Mouse (Mus musculus) intestine, embryonic 14.5 days (tissue): ENCODE results near the gene Etl4. TPM values are rescaled to one million over a fixed set of nuclear protein-coding genes. Genes with fewer than 3 reads are reported as not detected.

Experiments used
- ATAC-seq: fragments of 200-750 bp; cut with Nextera tagmentation; replicated peaks from 2 replicates; pipeline ENCODE4 v1.8.0; 2017; ENCODE audit warnings: low read depth, moderate number of reproducible peaks, moderate TSS enrichment, moderate library complexity; ENCODE audit not compliant: low FRiP score, low TSS enrichment
- DNase-seq: peaks from one replicate; pipeline ENCODE4 v3.0.0-alpha.2; 2018; ENCODE audit warnings: low spot score
- H3K27ac ChIP-seq: fragments of 300-500 bp; sonication (generic); 2 replicates; pipeline ENCODE4 v1.5.1; 2014; ENCODE audit warnings: low read depth, mild to moderate bottlenecking, control low read depth
- H3K27me3 ChIP-seq: fragments of 300-500 bp; sonication (generic); replicated peaks from 2 replicates; pipeline ENCODE4 v1.6.1; 2014; ENCODE audit warnings: low read length, control low read depth; ENCODE audit not compliant: control insufficient read depth, insufficient read depth
- H3K36me3 ChIP-seq: fragments of 300-500 bp; sonication (generic); 2 replicates; pipeline ENCODE4 v1.6.1; 2014; ENCODE audit warnings: low read length, control low read depth; ENCODE audit not compliant: control insufficient read depth, insufficient read depth
- H3K4me1 ChIP-seq: fragments of 300-500 bp; sonication (generic); replicated peaks from 2 replicates; pipeline ENCODE4 v1.6.1; 2014; ENCODE audit warnings: low read length, control low read depth, mixed read lengths; ENCODE audit not compliant: control insufficient read depth, insufficient read depth
- H3K4me2 ChIP-seq: fragments of 300-500 bp; sonication (generic); 2 replicates; pipeline ENCODE4 v1.6.1; 2014; ENCODE audit warnings: low read length
- H3K4me3 ChIP-seq: fragments of 300-500 bp; sonication (generic); 2 replicates; pipeline ENCODE4 v1.5.1; 2014; ENCODE audit warnings: low read depth, low read length, control low read depth, mixed read lengths
- H3K9ac ChIP-seq: fragments of 300-500 bp; sonication (generic); 2 replicates; pipeline ENCODE4 v1.6.1; 2014; ENCODE audit warnings: mild to moderate bottlenecking, low read length
- H3K9me3 ChIP-seq: fragments of 300-500 bp; sonication (generic); 2 replicates; pipeline ENCODE4 v1.6.1; 2016; ENCODE audit warnings: low read length, control low read depth; ENCODE audit not compliant: control insufficient read depth
- WGBS: fragments of 180-500 bp; shearing (Covaris S2); extraction: QIAGEN DNeasy Blood & Tissue Kit; methylation state at CpG from one replicate; pipeline ENCODE4 v1.1.7; 2014; 5-methylcytosine and 5-hydroxymethylcytosine counted together
- polyA plus RNA-seq: library from polyadenylated mRNA; unstranded; fragments of >200 nt; fragmentation: Nextera tagmentation; extraction: Ambion mirVana; gene quantifications from 2 replicates; pipeline ENCODE4 v1.2.1, GENCODE M21; 2014

Etl4 gene
- polyA plus RNA-seq, 1 experiment from 2014 or later, result 47.8 TPM

DNA sequence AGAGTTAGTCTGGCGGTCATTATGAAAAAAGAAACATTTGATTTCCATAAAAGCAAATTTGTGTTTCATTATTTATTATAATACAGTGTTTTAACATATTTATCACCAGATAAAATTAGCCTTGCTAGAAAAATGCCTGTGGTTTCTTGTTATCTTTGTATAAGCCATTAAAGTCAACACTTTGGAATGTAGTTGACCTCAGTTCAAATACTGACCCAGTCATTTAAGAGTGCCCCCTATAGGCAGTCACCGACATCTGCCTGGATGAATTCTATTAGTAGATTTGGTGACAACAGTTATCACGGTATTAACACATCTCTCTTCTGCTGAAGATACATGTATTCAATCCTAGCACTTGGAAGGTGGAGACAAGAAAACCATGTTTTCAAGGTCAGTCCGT is 536.6 kb downstream of the Etl4 start:
- no peak for DNase-seq

DNA sequence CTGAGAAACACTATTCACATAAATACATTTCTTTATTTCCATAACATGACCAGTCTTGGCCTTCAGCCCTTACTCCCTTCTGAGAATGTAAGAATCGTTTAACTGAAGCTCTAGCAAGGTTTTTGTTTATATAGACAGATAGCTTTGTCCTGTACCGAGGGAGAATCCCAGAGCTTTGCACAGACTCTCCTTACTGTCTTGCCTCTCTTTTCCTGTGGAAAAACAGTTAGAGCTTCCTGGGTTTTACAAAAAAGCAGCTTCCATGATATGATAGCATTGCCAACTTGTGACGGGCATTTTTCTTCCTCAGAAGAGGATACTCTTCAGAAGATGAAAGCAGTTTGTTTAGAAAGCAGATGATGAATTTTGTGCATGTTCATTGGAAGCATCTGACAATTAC is 541.4 kb downstream of the Etl4 start:
- Histone ChIP-seq H3K27ac (peak overlapping the region; percentile 64), H3K4me2 (no peak overlapping the region), H3K27me3 (no peaks in the 10 kb centered on the region), H3K9ac (no peak overlapping the region), H3K4me1 (peaks cover 6% of the 10 kb centered on the region; the same call in 1 of the 2 replicates), H3K36me3 (no peaks in the 10 kb centered on the region), H3K9me3 (no peaks in the 10 kb centered on the region), H3K4me3 (no peak overlapping the region)
- DNase-seq, result no peak
- no peak for ATAC-seq
- 14% methylated on average over 3 of the region's 3 CpGs for WGBS

More for the DNA sequence above, 536.6 kb downstream of the Etl4 start:
- Histone ChIP-seq H3K9ac (no peak overlapping the region), H3K4me2 (no peak overlapping the region), H3K9me3 (no peaks in the 10 kb centered on the region), H3K27me3 (no peaks in the 10 kb centered on the region), H3K27ac (no peak overlapping the region; the same call in 1 of the 2 replicates), H3K4me1 (peaks cover 9% of the 10 kb centered on the region), H3K36me3 (no peaks in the 10 kb centered on the region), H3K4me3 (no peak overlapping the region)
- WGBS, result 65% methylated on average over 4 of the region's 4 CpGs
- ATAC-seq, result no peak

DNA sequence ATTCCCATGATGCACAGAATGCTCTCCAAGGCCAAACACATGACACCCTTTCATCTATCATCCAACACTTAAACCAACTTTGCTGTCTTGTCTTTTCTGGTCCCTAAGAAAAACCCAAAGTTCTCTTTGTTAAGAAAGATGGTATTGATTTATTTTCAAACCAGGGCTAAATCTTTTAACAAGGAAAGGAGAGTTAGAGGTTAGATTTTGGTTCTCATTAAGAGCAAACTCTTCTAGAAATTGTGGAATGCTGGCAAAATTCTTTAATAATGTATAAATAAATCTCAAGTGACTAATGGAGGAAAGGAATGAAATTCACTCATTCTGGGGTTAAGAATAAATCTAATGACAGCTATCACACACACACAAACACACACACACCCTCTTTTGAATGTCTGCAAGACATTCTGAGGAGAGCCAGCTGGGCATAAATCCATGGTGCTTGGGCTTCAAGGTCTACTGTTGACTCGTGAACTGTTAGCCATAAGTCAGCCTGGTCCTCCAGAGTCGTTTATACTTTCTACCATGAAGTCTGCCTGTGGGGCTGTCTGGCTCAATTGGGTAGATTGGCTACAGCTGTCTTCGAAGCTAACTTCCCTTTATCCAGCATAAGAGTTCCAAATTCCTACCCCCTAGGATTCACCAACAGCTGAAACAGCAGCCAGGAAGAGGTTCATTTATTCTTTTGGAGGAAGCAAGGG is 544.1 kb downstream of the Etl4 start:
- no peaks in the 10 kb centered on the region for H3K36me3 ChIP-seq
- peak overlapping the region; percentile 51; the same call in 1 of the 2 replicates for H3K27ac ChIP-seq
- no peak overlapping the region for H3K4me3 ChIP-seq
- no peaks in the 10 kb centered on the region for H3K9me3 ChIP-seq
- H3K9ac ChIP-seq, result no peak overlapping the region
- DNase-seq, result no peak
- H3K27me3 ChIP-seq, result no peaks in the 10 kb centered on the region
- ATAC-seq, result 0 out of 2 replicates have a peak, but pooled peaks have one; percentile 60
- 31% methylated on average over 3 of the region's 3 CpGs for WGBS
- H3K4me2 ChIP-seq, result no peak overlapping the region
- H3K4me1 ChIP-seq, result peaks cover 6% of the 10 kb centered on the region; the same call in 1 of the 2 replicates

DNA sequence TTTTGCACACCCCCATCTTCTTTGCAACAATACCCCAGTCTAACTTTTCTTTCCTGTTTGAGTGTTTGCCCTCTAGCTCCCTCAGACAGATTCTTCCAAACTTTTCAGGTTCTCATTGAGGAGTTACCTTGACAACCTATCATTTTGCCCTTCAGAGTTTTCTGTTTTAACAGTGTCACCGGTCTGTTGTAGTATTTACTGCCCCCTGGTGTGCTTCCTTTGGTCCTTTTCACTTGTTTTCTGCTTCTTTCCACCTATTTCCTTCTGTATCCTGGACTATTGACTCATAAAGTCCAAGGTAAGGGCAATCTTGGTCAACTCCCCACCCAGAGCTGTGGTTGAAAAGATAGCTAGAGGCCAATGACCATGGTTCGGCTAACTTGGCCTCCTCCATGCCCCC is 569.6 kb downstream of the Etl4 start:
- 81% methylated on average over 2 of the region's 2 CpGs for WGBS
- Histone ChIP-seq H3K4me1 (no peaks in the 10 kb centered on the region), H3K9ac (no peak overlapping the region), H3K27me3 (no peaks in the 10 kb centered on the region), H3K4me2 (no peak overlapping the region), H3K9me3 (no peaks in the 10 kb centered on the region), H3K27ac (no peak overlapping the region), H3K36me3 (no peaks in the 10 kb centered on the region), H3K4me3 (no peak overlapping the region)
- no peak for DNase-seq
- no peak for ATAC-seq

DNA sequence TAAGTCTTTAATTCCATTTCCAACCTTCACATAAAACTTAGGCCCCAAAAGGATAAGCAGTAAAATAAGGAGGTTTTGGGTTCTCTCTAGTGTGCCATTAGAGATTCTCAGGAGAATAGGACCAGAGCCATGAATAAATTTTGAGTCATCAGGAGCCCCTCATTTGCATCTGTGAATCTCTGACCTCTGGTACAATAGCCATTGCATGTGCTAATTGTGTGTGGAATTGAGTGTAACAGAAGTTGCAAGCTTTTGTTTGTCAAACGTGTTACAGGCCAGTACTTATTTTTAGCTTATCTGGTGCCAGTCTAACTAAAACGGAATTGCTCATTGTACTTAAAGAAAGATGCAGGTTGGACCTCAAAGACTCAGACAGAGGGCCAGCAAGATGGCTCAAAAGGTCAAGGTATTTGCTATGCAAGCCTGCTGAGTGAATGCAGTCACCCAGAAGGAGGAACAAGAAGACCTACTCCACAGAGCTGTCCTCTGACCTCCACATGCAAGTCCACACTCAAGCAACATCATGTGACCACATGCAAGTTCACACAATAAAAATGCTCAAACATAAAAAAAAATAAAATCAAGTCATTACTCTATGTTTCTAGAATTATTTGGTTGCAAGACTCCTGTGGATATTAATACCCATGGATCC is 576.7 kb downstream of the Etl4 start:
- Histone ChIP-seq H3K4me3 (no peak overlapping the region), H3K9me3 (no peaks in the 10 kb centered on the region), H3K9ac (no peak overlapping the region), H3K36me3 (no peaks in the 10 kb centered on the region), H3K27ac (no peak overlapping the region), H3K4me2 (no peak overlapping the region), H3K27me3 (no peaks in the 10 kb centered on the region), H3K4me1 (no peaks in the 10 kb centered on the region)
- ATAC-seq (no peak), DNase-seq (no peak)
- WGBS, result 53% methylated on average over 2 of the region's 2 CpGs

DNA sequence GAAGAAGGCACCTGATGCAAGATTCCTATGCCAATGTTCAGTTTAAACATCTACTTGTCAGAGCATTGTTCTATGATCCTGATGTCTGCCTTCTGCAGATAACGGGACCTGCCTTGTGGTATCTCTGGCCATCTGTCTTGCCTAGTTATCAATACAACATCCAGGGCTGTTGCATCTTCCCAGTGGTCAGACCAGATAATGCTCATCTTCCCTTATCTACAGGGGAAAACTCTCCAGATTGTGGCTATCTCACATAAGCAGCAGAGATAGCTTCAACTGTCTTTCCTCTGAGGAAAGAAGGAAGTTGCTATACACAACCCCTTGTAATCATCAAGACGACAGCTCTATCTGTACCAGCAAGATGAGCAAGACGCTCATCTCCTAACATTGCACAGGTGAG is 579.5 kb downstream of the Etl4 start:
- Histone ChIP-seq H3K4me1 (no peaks in the 10 kb centered on the region), H3K27ac (no peak overlapping the region), H3K27me3 (no peaks in the 10 kb centered on the region), H3K36me3 (no peaks in the 10 kb centered on the region), H3K4me3 (no peak overlapping the region), H3K9ac (no peak overlapping the region), H3K9me3 (no peaks in the 10 kb centered on the region), H3K4me2 (no peak overlapping the region)
- ATAC-seq, result no peak
- WGBS, result 74% methylated on average over 3 of the region's 3 CpGs
- DNase-seq, result no peak

DNA sequence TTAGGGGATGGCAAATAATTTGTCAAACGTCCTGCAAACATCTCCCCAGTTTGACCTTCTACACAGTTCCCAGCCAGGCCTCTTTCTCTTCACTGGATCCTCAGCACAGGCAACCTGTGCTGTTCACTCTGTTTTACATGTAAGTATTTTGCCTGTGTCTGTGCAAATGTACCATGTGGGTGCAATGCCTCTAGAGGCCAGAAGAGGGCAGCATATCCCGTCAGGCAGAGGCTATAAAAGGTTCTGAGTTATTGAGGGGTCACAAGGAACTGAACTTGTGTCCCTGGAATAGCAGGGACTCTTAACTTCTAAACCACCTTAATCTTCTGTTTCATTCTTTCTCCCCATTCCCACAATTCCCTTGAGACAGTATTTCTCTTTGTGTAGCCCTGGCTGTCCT is 582.5 kb downstream of the Etl4 start:
- Histone ChIP-seq H3K4me1 (no peaks in the 10 kb centered on the region), H3K9me3 (no peaks in the 10 kb centered on the region), H3K9ac (no peak overlapping the region), H3K27me3 (no peaks in the 10 kb centered on the region), H3K36me3 (no peaks in the 10 kb centered on the region), H3K4me2 (no peak overlapping the region), H3K4me3 (no peak overlapping the region), H3K27ac (no peak overlapping the region)
- WGBS, result 57% methylated on average over 2 of the region's 2 CpGs
- DNase-seq, result no peak
- no peak for ATAC-seq

DNA sequence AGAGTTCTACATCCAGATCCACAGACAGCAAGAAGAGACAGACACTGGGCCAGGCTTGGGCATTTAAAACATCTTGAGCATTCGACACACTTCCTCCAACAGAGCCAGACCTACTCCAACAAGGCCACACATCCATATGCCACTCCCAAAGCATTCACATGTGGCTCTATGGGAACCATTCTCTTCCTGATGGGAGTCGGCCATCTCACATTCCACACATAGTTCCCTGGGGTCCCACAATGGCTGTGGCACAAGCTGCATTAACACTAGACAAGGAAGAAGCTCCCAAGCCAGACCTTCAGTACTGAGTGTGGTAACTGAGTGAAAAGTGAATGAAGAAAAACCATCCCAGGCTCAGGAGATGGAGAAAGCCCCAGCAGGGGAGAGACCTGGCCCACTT is 584.2 kb downstream of the Etl4 start:
- H3K4me1 ChIP-seq, result no peaks in the 10 kb centered on the region
- ATAC-seq, result no peak
- 82% methylated on average over 2 of the region's 2 CpGs for WGBS
- no peak for DNase-seq
- no peaks in the 10 kb centered on the region for H3K27me3 ChIP-seq
- no peak overlapping the region for H3K9ac ChIP-seq
- H3K4me2 ChIP-seq, result no peak overlapping the region
- H3K27ac ChIP-seq, result no peak overlapping the region
- H3K9me3 ChIP-seq, result no peaks in the 10 kb centered on the region
- H3K36me3 ChIP-seq, result no peaks in the 10 kb centered on the region
- H3K4me3 ChIP-seq, result no peak overlapping the region

DNA sequence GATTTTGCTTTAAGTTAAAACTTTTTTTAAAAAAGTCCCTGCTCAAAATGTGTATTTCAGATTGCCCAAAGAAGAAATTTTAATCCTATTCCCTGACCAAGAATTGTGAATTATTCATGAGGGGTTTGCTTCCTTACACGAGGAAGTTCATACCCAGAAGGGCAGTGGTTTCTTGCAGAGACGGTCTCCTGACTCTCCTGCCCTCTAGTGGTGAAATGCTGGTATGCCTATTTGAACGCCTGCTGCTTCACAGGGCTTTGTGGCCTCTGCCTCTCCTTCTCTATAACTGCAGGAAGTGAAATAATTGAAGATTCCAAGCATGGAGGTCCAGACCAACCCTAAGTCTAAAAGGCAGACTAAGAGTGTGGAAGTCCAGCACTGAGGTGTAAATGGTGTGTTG is 585.1 kb downstream of the Etl4 start:
- Histone ChIP-seq H3K4me1 (no peaks in the 10 kb centered on the region), H3K9me3 (no peaks in the 10 kb centered on the region), H3K9ac (no peak overlapping the region), H3K4me3 (no peak overlapping the region), H3K36me3 (no peaks in the 10 kb centered on the region), H3K4me2 (no peak overlapping the region), H3K27me3 (no peaks in the 10 kb centered on the region), H3K27ac (no peak overlapping the region)
- 36% methylated on average over 3 of the region's 3 CpGs for WGBS
- DNase-seq, result peak; percentile 63
- no peak for ATAC-seq
